Mouse (Mus musculus): Measurements from ENCODE around the gene 4930516K23Rik.

DNA sequence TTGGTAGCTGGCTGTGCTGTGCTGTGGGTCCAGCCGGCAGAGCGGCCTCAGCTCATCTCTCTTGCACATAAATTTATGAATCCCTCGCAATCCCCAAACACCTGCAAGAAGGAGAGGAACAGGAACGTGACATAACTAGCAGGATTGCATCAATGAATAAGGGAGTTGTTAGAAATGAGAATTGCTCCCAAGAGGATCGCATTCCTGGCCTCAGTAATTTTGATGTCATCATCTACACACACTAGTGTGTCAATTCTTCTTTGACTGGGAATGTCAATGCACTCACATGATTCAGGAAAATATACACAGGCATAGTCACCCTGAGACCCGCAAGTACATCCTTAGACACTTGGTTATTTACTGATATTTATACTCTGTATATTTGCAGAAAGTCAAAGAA, 35.8 kb downstream of the 4930516K23Rik start, which contains the start of gene Olfr640:
- TF ChIP-seq POLR2A (IDR thresholded peaks at IDR 0.05; ENCODE audit: extremely low read depth, insufficient read depth, low read length) (no peak), CTCF (IDR thresholded peaks at IDR 0.05; ENCODE audit: extremely low read depth, insufficient read depth, low read length) (no peak)

Data from cortical plate, adult 2 months (tissue).